Mouse (Mus musculus) lung, postnatal 4 days (tissue): ENCODE data around the gene Gnl1.
A peak's percentile ranks its signal among the peaks of the same experiment; 100 is the strongest.
"Not testable (repeated sequence)": the region's sequence is repeated elsewhere in the genome, so short reads cannot be mapped to it uniquely, and the experiment has no call there.

ENCODE experiments used
- DNase-seq, 2 experiments: peaks; one replicate each; pipeline ENCODE4 v3.0.0; 2021

Gnl1 gene

GRCm38 (mm10) chr17:35994879-35995240 lies 15.2 kb downstream of the Gnl1 start:
- no peak for DNase-seq

- DNase-seq, result peak; percentile 90 to 98
Measured at GRCm38 (mm10) chr17:35996949-35997348, 17.3 kb downstream of the Gnl1 start.

- peak in 1 of 2 experiments; percentile 46 for DNase-seq
Measured at GRCm38 (mm10) chr17:35997713-35998510, 18.3 kb downstream of the Gnl1 start.

GRCm38 (mm10) chr17:35998545-35999305 lies 19.1 kb downstream of the Gnl1 start:
- DNase-seq, result no peak

- no peak for DNase-seq
Measured at GRCm38 (mm10) chr17:35999356-35999755, 19.7 kb downstream of the Gnl1 start.

GRCm38 (mm10) chr17:36000349-36000748 lies 20.7 kb downstream of the Gnl1 start:
- DNase-seq, result no peak

GRCm38 (mm10) chr17:36001121-36001897 lies 21.7 kb downstream of the Gnl1 start:
- no peak for DNase-seq

GRCm38 (mm10) chr17:36001966-36002365 lies 22.3 kb downstream of the Gnl1 start:
- DNase-seq, result no peak

- DNase-seq, result no peak
Measured at GRCm38 (mm10) chr17:36003331-36003730, 23.7 kb downstream of the Gnl1 start.

GRCm38 (mm10) chr17:36004409-36004808 lies 24.8 kb downstream of the Gnl1 start:
- not testable (repeated sequence) for DNase-seq

GRCm38 (mm10) chr17:36014977-36015376 lies 35.3 kb downstream of the Gnl1 start:
- DNase-seq, result no peak

GRCm38 (mm10) chr17:36017046-36017445 lies 37.4 kb downstream of the Gnl1 start:
- DNase-seq, result no peak

GRCm38 (mm10) chr17:36018979-36019378 lies 39.3 kb downstream of the Gnl1 start:
- DNase-seq, result peak; percentile 25 to 48

GRCm38 (mm10) chr17:36019519-36019918 lies 39.9 kb downstream of the Gnl1 start:
- no peak for DNase-seq

GRCm38 (mm10) chr17:36020191-36021073 lies 40.8 kb downstream of the Gnl1 start, which contains the start of gene H2-T24:
Gene H2-T24, minus strand, starts transcription at chr17:36020560.
- peak; percentile 84 to 88 for DNase-seq

GRCm38 (mm10) chr17:36021309-36021708 lies 41.7 kb downstream of the Gnl1 start:
- no peak for DNase-seq

- no peak for DNase-seq
Measured at GRCm38 (mm10) chr17:36022098-36022497, 42.4 kb downstream of the Gnl1 start.

- no peak for DNase-seq
Measured at GRCm38 (mm10) chr17:36022922-36023321, 43.3 kb downstream of the Gnl1 start.

- DNase-seq, result peak; percentile 39 to 52
Measured at GRCm38 (mm10) chr17:36023710-36024654, 44.3 kb downstream of the Gnl1 start.

- DNase-seq, result no peak
Measured at GRCm38 (mm10) chr17:36025197-36025596, 45.5 kb downstream of the Gnl1 start.

GRCm38 (mm10) chr17:36025901-36026300 lies 46.2 kb downstream of the Gnl1 start:
- DNase-seq, result no peak
